Mouse (Mus musculus): ENCODE measurements around the gene Wnt1. TPM values are rescaled to one million over a fixed set of nuclear protein-coding genes. Genes with fewer than 3 reads are reported as not detected.
A peak's percentile ranks its signal among the peaks of the same experiment; 100 is the strongest.

Wnt1 gene
- polyA plus RNA-seq, 1 experiment, result not detected

DNA sequence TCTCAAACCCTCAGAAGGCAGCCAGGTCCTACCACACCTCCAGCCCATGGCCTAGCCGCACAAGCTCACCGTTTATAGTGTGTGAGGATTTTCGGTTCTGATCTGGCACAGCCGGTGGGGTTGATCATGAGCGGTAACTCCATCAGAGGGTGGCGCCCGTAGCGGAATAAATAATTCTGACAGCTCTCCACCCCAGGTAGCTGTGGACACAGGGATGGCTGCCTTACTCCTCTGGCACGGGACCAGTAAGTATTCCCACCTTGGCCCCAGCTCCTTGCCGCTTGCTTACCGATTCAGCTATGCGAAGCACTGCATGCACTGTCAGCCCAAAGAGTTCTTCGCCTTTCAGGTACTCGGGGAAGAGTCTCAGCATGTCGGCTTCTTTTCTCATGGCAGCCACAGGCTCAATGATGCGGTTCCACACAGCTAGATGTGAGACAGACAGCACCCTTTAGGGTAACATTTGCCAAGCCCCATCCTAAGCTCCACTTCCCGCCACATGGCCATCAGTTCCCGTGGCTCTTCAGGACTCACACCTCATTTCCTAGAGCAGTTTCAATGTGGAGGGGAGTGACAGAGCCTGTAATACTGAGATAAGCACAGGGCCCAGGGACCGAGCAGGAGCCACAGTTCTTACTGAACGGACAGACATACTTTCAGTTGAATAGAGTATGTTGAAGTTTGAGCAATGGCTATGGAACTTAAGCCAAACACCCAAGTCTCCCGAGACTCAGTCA lies 47.5 kb downstream of the Wnt1 start:
- peak overlapping the region; percentile 58 for H3K4me3 ChIP-seq (replicated peaks)
- peaks cover 95% of the 10 kb centered on the region for H3K36me3 ChIP-seq (ENCODE audit: control insufficient read depth)
- no peaks in the 10 kb centered on the region for H3K27me3 ChIP-seq (ENCODE audit: control insufficient read depth)
- 0 out of 2 replicates have a peak, but pooled peaks have one; percentile 23 for TF ChIP-seq GATA1 (IDR thresholded peaks at IDR 0.05; ENCODE audit: low read length)
- TF ChIP-seq TAL1 (IDR thresholded peaks at IDR 0.05; ENCODE audit: low read length), result peak; percentile 80
- peaks cover 82% of the 10 kb centered on the region for H3K4me1 ChIP-seq (ENCODE audit: control insufficient read depth)
- peaks cover 5% of the 10 kb centered on the region for H3K9me3 ChIP-seq (ENCODE audit: control insufficient read depth, low read length)

DNA sequence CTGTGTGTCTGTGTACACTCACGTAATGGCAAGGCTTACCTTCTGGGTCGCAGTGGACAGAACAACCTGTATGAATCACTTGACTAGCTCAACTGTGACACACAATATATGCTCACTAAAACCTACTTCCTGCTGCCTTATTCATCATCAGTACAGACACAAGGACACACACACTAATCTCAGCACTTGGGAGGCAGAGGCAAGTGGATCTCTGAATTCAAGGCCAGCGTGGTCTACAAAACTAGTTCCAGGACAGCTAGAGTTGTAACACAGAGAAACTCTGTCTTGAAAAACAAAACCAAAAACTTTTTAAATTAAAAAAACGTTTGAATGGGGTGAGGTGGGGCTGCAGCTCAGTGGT lies 48.1 kb downstream of the Wnt1 start:
- Histone ChIP-seq H3K36me3 (ENCODE audit: control insufficient read depth) (peaks cover 98% of the 10 kb centered on the region), H3K4me1 (ENCODE audit: control insufficient read depth) (peaks cover 78% of the 10 kb centered on the region), H3K4me3 (replicated peaks) (peak overlapping the region; percentile 58)

DNA sequence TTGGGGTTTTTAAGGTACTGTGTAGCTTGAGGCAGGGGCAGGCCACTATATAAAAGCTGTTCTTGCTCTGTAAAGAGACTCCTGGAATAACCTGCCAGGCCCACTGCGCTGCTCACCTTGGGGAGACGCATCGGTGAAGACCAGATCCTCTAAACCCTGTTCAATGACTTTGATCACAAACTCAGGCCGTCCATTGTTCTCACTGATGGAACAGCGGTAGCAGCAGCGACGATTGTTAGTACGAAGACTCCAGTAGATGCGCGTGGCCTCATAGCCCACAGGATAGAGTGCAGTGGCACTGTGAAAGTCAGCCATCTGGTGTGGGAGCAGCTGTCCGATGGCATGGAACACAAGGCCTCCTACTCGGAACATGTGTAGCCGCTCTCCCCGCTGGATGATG lies 49.5 kb downstream of the Wnt1 start:
- Histone ChIP-seq H3K36me3 (ENCODE audit: control insufficient read depth) (peaks cover 100% of the 10 kb centered on the region), H3K4me3 (replicated peaks) (no peak overlapping the region), H3K27me3 (ENCODE audit: control insufficient read depth) (no peaks in the 10 kb centered on the region), H3K4me1 (ENCODE audit: control insufficient read depth) (peaks cover 69% of the 10 kb centered on the region), H3K9me3 (ENCODE audit: control insufficient read depth, low read length) (peaks cover 4% of the 10 kb centered on the region)
- TF ChIP-seq GATA1 (IDR thresholded peaks at IDR 0.05; ENCODE audit: low read length) (no peak), TAL1 (IDR thresholded peaks at IDR 0.05; ENCODE audit: low read length) (no peak)

More for the DNA sequence above, 48.1 kb downstream of the Wnt1 start:
- TF ChIP-seq TAL1 (IDR thresholded peaks at IDR 0.05; ENCODE audit: low read length) (no peak), GATA1 (IDR thresholded peaks at IDR 0.05; ENCODE audit: low read length) (no peak)
- H3K9me3 ChIP-seq (ENCODE audit: control insufficient read depth, low read length), result peaks cover 5% of the 10 kb centered on the region
- no peaks in the 10 kb centered on the region for H3K27me3 ChIP-seq (ENCODE audit: control insufficient read depth)

- peaks cover 100% of the 10 kb centered on the region for H3K36me3 ChIP-seq (ENCODE audit: control insufficient read depth)
- TF ChIP-seq GATA1 (IDR thresholded peaks at IDR 0.05; ENCODE audit: low read length) (no peak), TAL1 (IDR thresholded peaks at IDR 0.05; ENCODE audit: low read length) (no peak)
- H3K27me3 ChIP-seq (ENCODE audit: control insufficient read depth), result no peaks in the 10 kb centered on the region
- no peak overlapping the region for H3K4me3 ChIP-seq (replicated peaks)
- no peaks in the 10 kb centered on the region; the same call in 1 of the 2 replicates for H3K9me3 ChIP-seq (ENCODE audit: control insufficient read depth, low read length)
- H3K4me1 ChIP-seq (ENCODE audit: control insufficient read depth), result peaks cover 70% of the 10 kb centered on the region
These were observed 50.3 kb downstream of the Wnt1 start for GRCm38 (mm10) chr15:98839671-98840585.

Other genes starting within 250 kb of the Wnt1 start
- gene Ccnt1, start 218.9 kb upstream of the Wnt1 start, polyA plus RNA-seq (2012), result 0.41 and 0.61 TPM in 2 replicates
- not detected in 2 replicates for gene 4930415O20Rik, start 218.9 kb upstream of the Wnt1 start, polyA plus RNA-seq (2012)
- 1.6 TPM in 2 replicates for gene Adcy6, start 179.8 kb upstream of the Wnt1 start, polyA plus RNA-seq (2012)
- gene Cacnb3, start 159.0 kb upstream of the Wnt1 start, polyA plus RNA-seq (2012), result not detected in 2 replicates
- gene Ddx23, start 127.0 kb upstream of the Wnt1 start, polyA plus RNA-seq (2012), result 7.9 and 8.4 TPM in 2 replicates
- gene Rnd1, start 112.4 kb upstream of the Wnt1 start, polyA plus RNA-seq (2012), result 0.02 TPM in 1 of 2 replicates, not detected in the other
- gene Ccdc65, start 81.7 kb upstream of the Wnt1 start, polyA plus RNA-seq (2012), result 0.08 TPM in 1 of 2 replicates, not detected in the other
- gene Fkbp11, start 61.7 kb upstream of the Wnt1 start, polyA plus RNA-seq (2012), result 0.06 and 0.19 TPM in 2 replicates
- 0.11 and 0.14 TPM in 2 replicates for gene Arf3, start 26.6 kb upstream of the Wnt1 start, polyA plus RNA-seq (2012)
- gene Wnt10b, start 11.7 kb upstream of the Wnt1 start, polyA plus RNA-seq (2012), result not detected in 2 replicates
- gene Ddn, start 19.6 kb downstream of the Wnt1 start, polyA plus RNA-seq (2012), result 0.01 and 0.02 TPM in 2 replicates
- gene Prkag1, start 41.7 kb downstream of the Wnt1 start, polyA plus RNA-seq (2012), result 54.6 and 55.9 TPM in 2 replicates
- 1.5 and 2.6 TPM in 2 replicates for gene Kmt2d, start 81.3 kb downstream of the Wnt1 start, polyA plus RNA-seq (2012)
- gene Rhebl1, start 104.7 kb downstream of the Wnt1 start, polyA plus RNA-seq (2012), result 0.24 and 0.38 TPM in 2 replicates
- not detected in 2 replicates for gene Dhh, start 108.7 kb downstream of the Wnt1 start, polyA plus RNA-seq (2012)
- gene Lmbr1l, start 128.4 kb downstream of the Wnt1 start, polyA plus RNA-seq (2012), result 0.37 and 0.59 TPM in 2 replicates
- 71.2 and 76.8 TPM in 2 replicates for gene Tuba1b, start 144.7 kb downstream of the Wnt1 start, polyA plus RNA-seq (2012)
- not detected in 2 replicates for gene Gm49450, start 163.7 kb downstream of the Wnt1 start, polyA plus RNA-seq (2012)
- gene Tuba1a, start 163.8 kb downstream of the Wnt1 start, polyA plus RNA-seq (2012), result 4.0 and 13.4 TPM in 2 replicates
- gene Tuba1c, start 240.0 kb downstream of the Wnt1 start, polyA plus RNA-seq (2012), result 12.6 and 20.7 TPM in 2 replicates

Data from erythroblast, embryonic 14.5 days (primary cell).